Mouse (Mus musculus): ENCODE results near the gene Trim8. TPM values are rescaled to one million over a fixed set of nuclear protein-coding genes. Genes with fewer than 3 reads are reported as not detected.
A peak's percentile ranks its signal among the peaks of the same experiment; 100 is the strongest.

Trim8 gene
- polyA plus RNA-seq, 1 experiment from 2014 or later, result 20.9 TPM

GRCm38 (mm10) chr19:46553541-46553955 lies 52.0 kb downstream of the Trim8 start:
- peaks cover 92% of the 10 kb centered on the region for H3K36me3 ChIP-seq (replicated peaks)

GRCm38 (mm10) chr19:46558009-46558408 lies 56.5 kb downstream of the Trim8 start:
- Histone ChIP-seq H3K4me1 (peaks cover 11% of the 10 kb centered on the region), H3K4me3 (no peak overlapping the region), H3K36me3 (replicated peaks) (peaks cover 69% of the 10 kb centered on the region), H3K27ac (replicated peaks) (no peak overlapping the region), H3K27me3 (replicated peaks; ENCODE audit: low read depth, poor library complexity, severe bottlenecking) (no peaks in the 10 kb centered on the region), H3K9me3 (no peaks in the 10 kb centered on the region)
- 79% methylated on average over 8 of the region's 8 CpGs for WGBS
- DNase-seq (ENCODE audit: low spot score), result no peak

More at GRCm38 (mm10) chr19:46553541-46553955, 52.0 kb downstream of the Trim8 start:
- no peak overlapping the region for H3K27ac ChIP-seq (replicated peaks)
- H3K4me3 ChIP-seq, result no peak overlapping the region
- H3K27me3 ChIP-seq (replicated peaks; ENCODE audit: low read depth, poor library complexity, severe bottlenecking), result no peaks in the 10 kb centered on the region
- H3K9me3 ChIP-seq, result no peaks in the 10 kb centered on the region
- WGBS, result 84% methylated on average over 11 of the region's 11 CpGs
- peaks cover 3% of the 10 kb centered on the region for H3K4me1 ChIP-seq
- no peak for DNase-seq (ENCODE audit: low spot score)

GRCm38 (mm10) chr19:46558631-46559030 lies 57.1 kb downstream of the Trim8 start:
- Histone ChIP-seq H3K27me3 (replicated peaks; ENCODE audit: low read depth, poor library complexity, severe bottlenecking) (no peaks in the 10 kb centered on the region), H3K4me1 (peaks cover 12% of the 10 kb centered on the region), H3K4me3 (no peak overlapping the region), H3K36me3 (replicated peaks) (peaks cover 63% of the 10 kb centered on the region), H3K9me3 (no peaks in the 10 kb centered on the region), H3K27ac (replicated peaks) (no peak overlapping the region)
- 51% methylated on average over 12 of the region's 12 CpGs for WGBS
- no peak for DNase-seq (ENCODE audit: low spot score)

GRCm38 (mm10) chr19:46562132-46562531 lies 60.6 kb downstream of the Trim8 start:
- peaks cover 41% of the 10 kb centered on the region for H3K36me3 ChIP-seq (replicated peaks)
- H3K9me3 ChIP-seq, result no peaks in the 10 kb centered on the region
- 31% methylated on average over 1 of the region's 1 CpGs for WGBS
- DNase-seq (ENCODE audit: low spot score), result peak; percentile 34
- no peaks in the 10 kb centered on the region for H3K27me3 ChIP-seq (replicated peaks; ENCODE audit: low read depth, poor library complexity, severe bottlenecking)
- peaks cover 13% of the 10 kb centered on the region for H3K4me1 ChIP-seq
- H3K4me3 ChIP-seq, result no peak overlapping the region
- H3K27ac ChIP-seq (replicated peaks), result no peak overlapping the region

- Histone ChIP-seq H3K9me3 (peaks cover 2% of the 10 kb centered on the region; the same call in 1 of the 2 replicates), H3K27me3 (replicated peaks; ENCODE audit: low read depth, poor library complexity, severe bottlenecking) (no peaks in the 10 kb centered on the region), H3K4me3 (no peak overlapping the region), H3K4me1 (peaks cover 13% of the 10 kb centered on the region), H3K27ac (replicated peaks) (no peak overlapping the region), H3K36me3 (replicated peaks) (peaks cover 41% of the 10 kb centered on the region)
- DNase-seq (ENCODE audit: low spot score), result no peak
- 90% methylated on average over 14 of the region's 14 CpGs for WGBS
Observed at GRCm38 (mm10) chr19:46562581-46563515, 61.3 kb downstream of the Trim8 start.

- Histone ChIP-seq H3K9me3 (peaks cover 2% of the 10 kb centered on the region; the same call in 1 of the 2 replicates), H3K4me3 (no peak overlapping the region), H3K36me3 (replicated peaks) (peaks cover 41% of the 10 kb centered on the region), H3K27me3 (replicated peaks; ENCODE audit: low read depth, poor library complexity, severe bottlenecking) (no peaks in the 10 kb centered on the region), H3K4me1 (peaks cover 9% of the 10 kb centered on the region), H3K27ac (replicated peaks) (no peak overlapping the region)
- WGBS, result 80% methylated on average over 4 of the region's 4 CpGs
- DNase-seq (ENCODE audit: low spot score), result no peak
Observed at GRCm38 (mm10) chr19:46563603-46564002, 62.1 kb downstream of the Trim8 start.

- Histone ChIP-seq H3K4me3 (no peak overlapping the region), H3K27me3 (replicated peaks; ENCODE audit: low read depth, poor library complexity, severe bottlenecking) (no peaks in the 10 kb centered on the region), H3K36me3 (replicated peaks) (peaks cover 39% of the 10 kb centered on the region), H3K4me1 (peaks cover 4% of the 10 kb centered on the region), H3K27ac (replicated peaks) (no peak overlapping the region), H3K9me3 (peaks cover 2% of the 10 kb centered on the region; the same call in 1 of the 2 replicates)
- 82% methylated on average over 14 of the region's 14 CpGs for WGBS
- DNase-seq (ENCODE audit: low spot score), result no peak
Observed at GRCm38 (mm10) chr19:46564043-46564462, 62.6 kb downstream of the Trim8 start.

Other genes starting within 250 kb of the Trim8 start
- gene Nfkb2, start 197.4 kb upstream of the Trim8 start, polyA plus RNA-seq (2016; fragmentation: Nextera tagmentation; extraction: Ambion mirVana), result 5.6 and 5.7 TPM in 2 replicates
- 2.5 and 3.5 TPM in 2 replicates for gene Psd, start 174.5 kb upstream of the Trim8 start, polyA plus RNA-seq (2016; fragmentation: Nextera tagmentation; extraction: Ambion mirVana)
- 17.1 and 17.2 TPM in 2 replicates for gene Fbxl15, start 173.5 kb upstream of the Trim8 start, polyA plus RNA-seq (2016; fragmentation: Nextera tagmentation; extraction: Ambion mirVana)
- gene Cuedc2, start 163.0 kb upstream of the Trim8 start, polyA plus RNA-seq (2016; fragmentation: Nextera tagmentation; extraction: Ambion mirVana), result 204 and 208 TPM in 2 replicates
- 8.0 and 8.4 TPM in 2 replicates for gene Mfsd13a, start 160.6 kb upstream of the Trim8 start, polyA plus RNA-seq (2016; fragmentation: Nextera tagmentation; extraction: Ambion mirVana)
- gene 2310034G01Rik, start 151.4 kb upstream of the Trim8 start, polyA plus RNA-seq (2016; fragmentation: Nextera tagmentation; extraction: Ambion mirVana), result 1.0 and 1.1 TPM in 2 replicates
- gene Actr1a, start 106.0 kb upstream of the Trim8 start, polyA plus RNA-seq (2016; fragmentation: Nextera tagmentation; extraction: Ambion mirVana), result 164 and 170 TPM in 2 replicates
- gene Sufu, start 104.8 kb upstream of the Trim8 start, polyA plus RNA-seq (2016; fragmentation: Nextera tagmentation; extraction: Ambion mirVana), result 50.5 and 53.4 TPM in 2 replicates
- gene Arl3, start 71.5 kb downstream of the Trim8 start, polyA plus RNA-seq (2016; fragmentation: Nextera tagmentation; extraction: Ambion mirVana), result 196 and 200 TPM in 2 replicates
- 21.0 and 22.6 TPM in 2 replicates for gene Sfxn2, start 71.7 kb downstream of the Trim8 start, polyA plus RNA-seq (2016; fragmentation: Nextera tagmentation; extraction: Ambion mirVana)
- 50.8 and 57.3 TPM in 2 replicates for gene Wbp1l, start 97.4 kb downstream of the Trim8 start, polyA plus RNA-seq (2016; fragmentation: Nextera tagmentation; extraction: Ambion mirVana)
- gene Cyp17a1, start 171.5 kb downstream of the Trim8 start, polyA plus RNA-seq (2016; fragmentation: Nextera tagmentation; extraction: Ambion mirVana), result not detected in 2 replicates
- gene Borcs7, start 188.2 kb downstream of the Trim8 start, polyA plus RNA-seq (2016; fragmentation: Nextera tagmentation; extraction: Ambion mirVana), result 13.6 and 15.5 TPM in 2 replicates
- 31.8 and 32.6 TPM in 2 replicates for gene As3mt, start 205.8 kb downstream of the Trim8 start, polyA plus RNA-seq (2016; fragmentation: Nextera tagmentation; extraction: Ambion mirVana)

Data from embryonic facial prominence, embryonic 10.5 days (tissue).